Mouse (Mus musculus) forebrain, embryonic 16.5 days (tissue): ENCODE measurements at regions not wholly inside any gene's neighbourhood (a gene's known extent, or its start where the extent isn't known, plus 50 kb on each side); places are given as distances from the start of the nearest gene placed in this dataset.
A peak's percentile ranks its signal among the peaks of the same experiment; 100 is the strongest.

Source experiments
- ATAC-seq: fragments of 200-750 bp; cut with Nextera tagmentation; 2 replicates; pipeline ENCODE4 v1.8.0; 2017; ENCODE audit warnings: mild to moderate bottlenecking, moderate library complexity
- H3K27ac ChIP-seq: fragments of 300-500 bp; sonication (generic); 2 replicates; pipeline ENCODE4 v1.5.1; 2014; ENCODE audit warnings: low read length, control low read depth
- H3K27me3 ChIP-seq: fragments of 300-500 bp; sonication (generic); replicated peaks from 2 replicates; pipeline ENCODE4 v1.6.1; 2014; ENCODE audit warnings: low read length; ENCODE audit not compliant: control insufficient read depth, insufficient read depth
- H3K36me3 ChIP-seq: fragments of 300-500 bp; sonication (generic); 2 replicates; pipeline ENCODE4 v1.6.1; 2014; ENCODE audit not compliant: control insufficient read depth, insufficient read depth
- H3K4me1 ChIP-seq: fragments of 300-500 bp; sonication (generic); replicated peaks from 2 replicates; pipeline ENCODE4 v1.6.1; 2014; ENCODE audit warnings: low read length; ENCODE audit not compliant: control insufficient read depth, insufficient read depth
- H3K4me2 ChIP-seq: fragments of 300-500 bp; sonication (generic); 2 replicates; pipeline ENCODE4 v1.6.1; 2014; ENCODE audit warnings: mild to moderate bottlenecking, low read length, control low read depth
- H3K4me3 ChIP-seq: fragments of 300-500 bp; sonication (generic); replicated peaks from 2 replicates; pipeline ENCODE4 v1.5.1; 2014; ENCODE audit warnings: mild to moderate bottlenecking, low read length, control low read depth
- H3K9ac ChIP-seq: fragments of 300-500 bp; sonication (generic); replicated peaks from 2 replicates; pipeline ENCODE4 v1.6.1; 2014; ENCODE audit warnings: low read depth, low read length, control low read depth
- H3K9me3 ChIP-seq: fragments of 300-500 bp; sonication (generic); 2 replicates; pipeline ENCODE4 v1.6.1; 2016; ENCODE audit warnings: low read length; ENCODE audit not compliant: control insufficient read depth
- WGBS: fragments of 180-500 bp; shearing (Covaris S2); extraction: QIAGEN DNeasy Blood & Tissue Kit; methylation state at CpG from one replicate; pipeline ENCODE4 v1.1.7; 2014; 5-methylcytosine and 5-hydroxymethylcytosine counted together

GRCm38 (mm10) chr6:35380721-35381466 lies 55.0 kb upstream of the Fam180a start:
- Histone ChIP-seq H3K9me3 (no peaks in the 10 kb centered on the region), H3K27ac (no peak overlapping the region), H3K4me3 (0 out of 2 replicates have a peak overlapping the region, but pooled peaks have one; percentile 9), H3K27me3 (no peaks in the 10 kb centered on the region), H3K4me2 (peak overlapping the region; percentile 27), H3K36me3 (no peaks in the 10 kb centered on the region), H3K9ac (no peak overlapping the region), H3K4me1 (peaks cover 6% of the 10 kb centered on the region; the same call in 1 of the 2 replicates)
- 19% methylated on average over 11 of the region's 11 CpGs for WGBS
- ATAC-seq: peak; percentile 85

- Histone ChIP-seq H3K27ac (no peak overlapping the region), H3K27me3 (no peaks in the 10 kb centered on the region), H3K4me1 (peaks cover 6% of the 10 kb centered on the region; the same call in 1 of the 2 replicates), H3K4me3 (no peak overlapping the region), H3K4me2 (peak overlapping the region; percentile 23), H3K36me3 (no peaks in the 10 kb centered on the region), H3K9ac (0 out of 2 replicates have a peak overlapping the region, but pooled peaks have one; percentile 13), H3K9me3 (no peaks in the 10 kb centered on the region)
- ATAC-seq: no peak
- WGBS: 9% methylated on average over 8 of the region's 8 CpGs
These were observed 53.9 kb upstream of the Fam180a start for GRCm38 (mm10) chr6:35379890-35380289.

GRCm38 (mm10) chr6:35378851-35379250 lies 52.9 kb upstream of the Fam180a start:
- no peaks in the 10 kb centered on the region for H3K9me3 ChIP-seq
- H3K4me1 ChIP-seq: peaks cover 6% of the 10 kb centered on the region; the same call in 1 of the 2 replicates
- WGBS: 89% methylated on average over 6 of the region's 6 CpGs
- H3K4me3 ChIP-seq: no peak overlapping the region
- no peaks in the 10 kb centered on the region for H3K36me3 ChIP-seq
- H3K9ac ChIP-seq: no peak overlapping the region
- H3K4me2 ChIP-seq: no peak overlapping the region
- H3K27me3 ChIP-seq: no peaks in the 10 kb centered on the region
- no peak overlapping the region for H3K27ac ChIP-seq
- ATAC-seq: no peak

GRCm38 (mm10) chr6:35377535-35377934 lies 51.6 kb upstream of the Fam180a start:
- Histone ChIP-seq H3K27me3 (no peaks in the 10 kb centered on the region), H3K27ac (no peak overlapping the region), H3K9ac (no peak overlapping the region), H3K9me3 (no peaks in the 10 kb centered on the region), H3K4me1 (peaks cover 6% of the 10 kb centered on the region; the same call in 1 of the 2 replicates), H3K4me2 (no peak overlapping the region), H3K36me3 (no peaks in the 10 kb centered on the region), H3K4me3 (no peak overlapping the region)
- WGBS: 90% methylated on average over 3 of the region's 3 CpGs
- ATAC-seq: no peak

GRCm38 (mm10) chr6:35376526-35376925 lies 50.6 kb upstream of the Fam180a start:
- Histone ChIP-seq H3K9me3 (no peaks in the 10 kb centered on the region), H3K4me1 (peaks cover 6% of the 10 kb centered on the region; the same call in 1 of the 2 replicates), H3K4me2 (no peak overlapping the region), H3K27me3 (no peaks in the 10 kb centered on the region), H3K27ac (no peak overlapping the region), H3K4me3 (no peak overlapping the region), H3K36me3 (no peaks in the 10 kb centered on the region), H3K9ac (no peak overlapping the region)
- WGBS: 83% methylated on average over 9 of the region's 9 CpGs
- ATAC-seq: no peak
